Mouse (Mus musculus): ENCODE results near the gene Tbc1d22a. TPM values are rescaled to one million over a fixed set of nuclear protein-coding genes. Genes with fewer than 3 reads are reported as not detected.
A peak's percentile ranks its signal among the peaks of the same experiment; 100 is the strongest.

Tbc1d22a gene
- polyA plus RNA-seq, 1 experiment from 2014 or later, result 11.6 TPM

- no peak overlapping the region; the same call in 1 of the 2 replicates for H3K9ac ChIP-seq (replicated peaks; ENCODE audit: low read depth, low read length)
- no peak overlapping the region for H3K4me3 ChIP-seq (replicated peaks; ENCODE audit: low read length)
- 15% methylated on average over 11 of the region's 11 CpGs for WGBS
- H3K27ac ChIP-seq (ENCODE audit: low read length), result peak overlapping the region; percentile 46
- peaks cover 2% of the 10 kb centered on the region for H3K27me3 ChIP-seq (replicated peaks; ENCODE audit: control insufficient read depth, insufficient read depth, low read length)
- peak; percentile 60 for ATAC-seq
- no peaks in the 10 kb centered on the region for H3K36me3 ChIP-seq (ENCODE audit: control insufficient read depth, insufficient read depth)
- no peaks in the 10 kb centered on the region for H3K9me3 ChIP-seq (ENCODE audit: control insufficient read depth, low read length)
- H3K4me2 ChIP-seq (ENCODE audit: low read length), result peak overlapping the region; percentile 16; the same call in 1 of the 2 replicates
- peaks cover 44% of the 10 kb centered on the region for H3K4me1 ChIP-seq (replicated peaks; ENCODE audit: control insufficient read depth, insufficient read depth, low read length)
Measured at GRCm38 (mm10) chr15:86276538-86277264, 62.4 kb downstream of the Tbc1d22a start.

GRCm38 (mm10) chr15:86277428-86277827 lies 63.2 kb downstream of the Tbc1d22a start:
- no peak overlapping the region for H3K4me3 ChIP-seq (replicated peaks; ENCODE audit: low read length)
- WGBS, result 8% methylated on average over 15 of the region's 15 CpGs
- peaks cover 44% of the 10 kb centered on the region for H3K4me1 ChIP-seq (replicated peaks; ENCODE audit: control insufficient read depth, insufficient read depth, low read length)

GRCm38 (mm10) chr15:86279059-86279974 lies 65.1 kb downstream of the Tbc1d22a start:
- H3K27ac ChIP-seq (ENCODE audit: low read length), result no peak overlapping the region
- H3K4me3 ChIP-seq (replicated peaks; ENCODE audit: low read length), result no peak overlapping the region
- H3K4me1 ChIP-seq (replicated peaks; ENCODE audit: control insufficient read depth, insufficient read depth, low read length), result peaks cover 44% of the 10 kb centered on the region
- no peak overlapping the region for H3K9ac ChIP-seq (replicated peaks; ENCODE audit: low read depth, low read length)
- H3K36me3 ChIP-seq (ENCODE audit: control insufficient read depth, insufficient read depth), result no peaks in the 10 kb centered on the region
- no peak overlapping the region for H3K4me2 ChIP-seq (ENCODE audit: low read length)
- H3K9me3 ChIP-seq (ENCODE audit: control insufficient read depth, low read length), result no peaks in the 10 kb centered on the region
- no peaks in the 10 kb centered on the region for H3K27me3 ChIP-seq (replicated peaks; ENCODE audit: control insufficient read depth, insufficient read depth, low read length)
- WGBS, result 35% methylated on average over 14 of the region's 14 CpGs
- no peak; the same call in 1 of the 2 replicates for ATAC-seq

More at GRCm38 (mm10) chr15:86277428-86277827, 63.2 kb downstream of the Tbc1d22a start:
- Histone ChIP-seq H3K9ac (replicated peaks; ENCODE audit: low read depth, low read length) (peak overlapping the region; percentile 40; the same call in 1 of the 2 replicates), H3K27me3 (replicated peaks; ENCODE audit: control insufficient read depth, insufficient read depth, low read length) (peaks cover 2% of the 10 kb centered on the region; the same call in 1 of the 2 replicates), H3K4me2 (ENCODE audit: low read length) (peak overlapping the region; percentile 45), H3K9me3 (ENCODE audit: control insufficient read depth, low read length) (no peaks in the 10 kb centered on the region), H3K27ac (ENCODE audit: low read length) (peak overlapping the region; percentile 43), H3K36me3 (ENCODE audit: control insufficient read depth, insufficient read depth) (no peaks in the 10 kb centered on the region)
- ATAC-seq, result peak; percentile 82

GRCm38 (mm10) chr15:86280137-86280536 lies 65.9 kb downstream of the Tbc1d22a start:
- no peak overlapping the region for H3K9ac ChIP-seq (replicated peaks; ENCODE audit: low read depth, low read length)
- peaks cover 44% of the 10 kb centered on the region for H3K4me1 ChIP-seq (replicated peaks; ENCODE audit: control insufficient read depth, insufficient read depth, low read length)
- H3K36me3 ChIP-seq (ENCODE audit: control insufficient read depth, insufficient read depth), result no peaks in the 10 kb centered on the region
- no peak overlapping the region for H3K27ac ChIP-seq (ENCODE audit: low read length)
- H3K27me3 ChIP-seq (replicated peaks; ENCODE audit: control insufficient read depth, insufficient read depth, low read length), result no peaks in the 10 kb centered on the region
- no peak overlapping the region for H3K4me2 ChIP-seq (ENCODE audit: low read length)
- no peak for ATAC-seq
- H3K9me3 ChIP-seq (ENCODE audit: control insufficient read depth, low read length), result no peaks in the 10 kb centered on the region
- WGBS, result 64% methylated on average over 4 of the region's 4 CpGs
- no peak overlapping the region for H3K4me3 ChIP-seq (replicated peaks; ENCODE audit: low read length)

- no peaks in the 10 kb centered on the region for H3K9me3 ChIP-seq (ENCODE audit: control insufficient read depth, low read length)
- ATAC-seq, result no peak
- WGBS, result 89% methylated on average over 1 of the region's 1 CpGs
- no peaks in the 10 kb centered on the region for H3K36me3 ChIP-seq (ENCODE audit: control insufficient read depth, insufficient read depth)
- no peaks in the 10 kb centered on the region for H3K27me3 ChIP-seq (replicated peaks; ENCODE audit: control insufficient read depth, insufficient read depth, low read length)
- H3K27ac ChIP-seq (ENCODE audit: low read length), result no peak overlapping the region
- peaks cover 16% of the 10 kb centered on the region for H3K4me1 ChIP-seq (replicated peaks; ENCODE audit: control insufficient read depth, insufficient read depth, low read length)
- no peak overlapping the region for H3K4me2 ChIP-seq (ENCODE audit: low read length)
- no peak overlapping the region for H3K4me3 ChIP-seq (replicated peaks; ENCODE audit: low read length)
- H3K9ac ChIP-seq (replicated peaks; ENCODE audit: low read depth, low read length), result no peak overlapping the region
Measured at GRCm38 (mm10) chr15:86283238-86283637, 69.0 kb downstream of the Tbc1d22a start.

- Histone ChIP-seq H3K9ac (replicated peaks; ENCODE audit: low read depth, low read length) (no peak overlapping the region), H3K27ac (ENCODE audit: low read length) (no peak overlapping the region), H3K4me1 (replicated peaks; ENCODE audit: control insufficient read depth, insufficient read depth, low read length) (peaks cover 5% of the 10 kb centered on the region), H3K4me2 (ENCODE audit: low read length) (no peak overlapping the region), H3K27me3 (replicated peaks; ENCODE audit: control insufficient read depth, insufficient read depth, low read length) (no peaks in the 10 kb centered on the region), H3K36me3 (ENCODE audit: control insufficient read depth, insufficient read depth) (no peaks in the 10 kb centered on the region), H3K9me3 (ENCODE audit: control insufficient read depth, low read length) (no peaks in the 10 kb centered on the region), H3K4me3 (replicated peaks; ENCODE audit: low read length) (no peak overlapping the region)
- no peak for ATAC-seq
- 94% methylated on average over 2 of the region's 2 CpGs for WGBS
Measured at GRCm38 (mm10) chr15:86285296-86285695, 71.0 kb downstream of the Tbc1d22a start.

GRCm38 (mm10) chr15:86290074-86290473 lies 75.8 kb downstream of the Tbc1d22a start:
- H3K36me3 ChIP-seq (ENCODE audit: control insufficient read depth, insufficient read depth), result no peaks in the 10 kb centered on the region
- WGBS, result 69% methylated on average over 3 of the region's 3 CpGs
- peaks cover 10% of the 10 kb centered on the region for H3K4me1 ChIP-seq (replicated peaks; ENCODE audit: control insufficient read depth, insufficient read depth, low read length)
- H3K9me3 ChIP-seq (ENCODE audit: control insufficient read depth, low read length), result no peaks in the 10 kb centered on the region
- H3K27me3 ChIP-seq (replicated peaks; ENCODE audit: control insufficient read depth, insufficient read depth, low read length), result no peaks in the 10 kb centered on the region
- H3K4me3 ChIP-seq (replicated peaks; ENCODE audit: low read length), result no peak overlapping the region
- no peak overlapping the region for H3K9ac ChIP-seq (replicated peaks; ENCODE audit: low read depth, low read length)
- no peak overlapping the region for H3K27ac ChIP-seq (ENCODE audit: low read length)
- no peak overlapping the region for H3K4me2 ChIP-seq (ENCODE audit: low read length)
- no peak for ATAC-seq

- H3K36me3 ChIP-seq (ENCODE audit: control insufficient read depth, insufficient read depth), result no peaks in the 10 kb centered on the region
- peaks cover 26% of the 10 kb centered on the region for H3K4me1 ChIP-seq (replicated peaks; ENCODE audit: control insufficient read depth, insufficient read depth, low read length)
- no peak for ATAC-seq
- H3K27ac ChIP-seq (ENCODE audit: low read length), result no peak overlapping the region
- no peaks in the 10 kb centered on the region for H3K27me3 ChIP-seq (replicated peaks; ENCODE audit: control insufficient read depth, insufficient read depth, low read length)
- WGBS, result 87% methylated on average over 6 of the region's 6 CpGs
- no peaks in the 10 kb centered on the region for H3K9me3 ChIP-seq (ENCODE audit: control insufficient read depth, low read length)
- H3K4me2 ChIP-seq (ENCODE audit: low read length), result no peak overlapping the region
- no peak overlapping the region for H3K9ac ChIP-seq (replicated peaks; ENCODE audit: low read depth, low read length)
- no peak overlapping the region for H3K4me3 ChIP-seq (replicated peaks; ENCODE audit: low read length)
Measured at GRCm38 (mm10) chr15:86292288-86292687, 78.0 kb downstream of the Tbc1d22a start.

GRCm38 (mm10) chr15:86294426-86294825 lies 80.2 kb downstream of the Tbc1d22a start:
- Histone ChIP-seq H3K36me3 (ENCODE audit: control insufficient read depth, insufficient read depth) (no peaks in the 10 kb centered on the region), H3K9ac (replicated peaks; ENCODE audit: low read depth, low read length) (no peak overlapping the region), H3K27me3 (replicated peaks; ENCODE audit: control insufficient read depth, insufficient read depth, low read length) (no peaks in the 10 kb centered on the region), H3K4me1 (replicated peaks; ENCODE audit: control insufficient read depth, insufficient read depth, low read length) (peaks cover 30% of the 10 kb centered on the region), H3K4me3 (replicated peaks; ENCODE audit: low read length) (no peak overlapping the region), H3K27ac (ENCODE audit: low read length) (no peak overlapping the region), H3K9me3 (ENCODE audit: control insufficient read depth, low read length) (no peaks in the 10 kb centered on the region), H3K4me2 (ENCODE audit: low read length) (no peak overlapping the region)
- 93% methylated on average over 3 of the region's 3 CpGs for WGBS
- ATAC-seq, result no peak
